Mouse (Mus musculus): Measurements from ENCODE around the gene Dnajc19.

DNA sequence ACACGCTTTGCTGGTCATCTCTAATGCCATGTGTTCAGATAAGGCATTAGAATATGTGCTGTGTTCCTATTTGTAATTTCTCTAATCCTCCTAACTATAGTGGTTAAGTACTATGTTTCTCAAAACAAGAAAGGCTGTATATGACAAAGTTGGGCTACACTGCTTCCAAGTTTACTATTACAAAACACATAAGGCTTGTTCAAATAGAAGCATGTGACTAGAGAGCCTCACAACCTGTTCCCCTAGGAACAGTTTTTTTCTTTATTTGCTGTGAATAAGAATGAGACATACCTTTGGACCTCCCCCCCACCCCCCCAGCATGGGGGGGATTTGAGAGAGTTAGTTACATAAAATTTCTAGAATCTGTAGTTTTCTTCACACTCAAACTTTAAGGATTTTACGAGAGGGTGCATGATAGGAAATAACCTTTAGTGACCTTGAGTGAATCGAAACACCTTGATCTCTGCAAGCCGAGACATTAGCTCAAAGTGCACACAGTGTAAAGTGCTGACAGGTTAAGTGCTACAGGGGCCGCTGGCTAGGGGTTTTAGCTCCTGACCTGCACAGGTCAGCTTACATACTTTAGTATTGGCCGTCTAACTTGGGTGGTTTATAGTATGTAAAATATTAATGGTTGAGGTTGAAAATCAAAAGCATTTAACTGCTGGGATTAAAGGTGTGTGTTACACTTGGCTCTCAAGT lies 4.9 kb downstream of the Dnajc19 start:
- TF ChIP-seq CTCF (IDR thresholded peaks at IDR 0.05; ENCODE audit: low read depth) (no peak), EP300 (optimal IDR thresholded peaks at IDR 0.05) (no peak)
